Mouse (Mus musculus): ENCODE data around the gene Tspan17.
"Not testable (repeated sequence)": the region's sequence is repeated elsewhere in the genome, so short reads cannot be mapped to it uniquely, and the experiment has no call there.

Gene Tspan17

DNA sequence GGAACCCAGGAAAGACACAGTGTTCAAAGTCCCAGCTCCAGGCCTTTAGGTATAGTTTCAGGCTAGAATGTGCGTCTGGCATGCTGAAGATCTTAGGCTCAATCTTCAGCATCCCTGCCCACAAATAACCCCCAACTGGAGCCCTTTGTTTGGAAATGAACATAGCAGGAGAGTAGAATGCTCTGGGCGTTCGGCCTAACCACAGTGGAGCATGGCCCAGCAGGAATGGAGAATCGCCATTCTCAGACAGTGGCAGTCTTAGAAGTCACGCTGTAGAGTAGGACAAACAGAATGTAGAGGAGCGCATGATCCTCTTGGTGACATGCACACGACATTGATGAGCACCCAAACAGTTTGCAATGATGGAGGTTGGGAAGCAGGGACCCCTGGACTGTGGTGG, 28.3 kb upstream of the Tspan17 start:
- no peak for DNase-seq (ENCODE audit: low read depth, low spot score)

DNA sequence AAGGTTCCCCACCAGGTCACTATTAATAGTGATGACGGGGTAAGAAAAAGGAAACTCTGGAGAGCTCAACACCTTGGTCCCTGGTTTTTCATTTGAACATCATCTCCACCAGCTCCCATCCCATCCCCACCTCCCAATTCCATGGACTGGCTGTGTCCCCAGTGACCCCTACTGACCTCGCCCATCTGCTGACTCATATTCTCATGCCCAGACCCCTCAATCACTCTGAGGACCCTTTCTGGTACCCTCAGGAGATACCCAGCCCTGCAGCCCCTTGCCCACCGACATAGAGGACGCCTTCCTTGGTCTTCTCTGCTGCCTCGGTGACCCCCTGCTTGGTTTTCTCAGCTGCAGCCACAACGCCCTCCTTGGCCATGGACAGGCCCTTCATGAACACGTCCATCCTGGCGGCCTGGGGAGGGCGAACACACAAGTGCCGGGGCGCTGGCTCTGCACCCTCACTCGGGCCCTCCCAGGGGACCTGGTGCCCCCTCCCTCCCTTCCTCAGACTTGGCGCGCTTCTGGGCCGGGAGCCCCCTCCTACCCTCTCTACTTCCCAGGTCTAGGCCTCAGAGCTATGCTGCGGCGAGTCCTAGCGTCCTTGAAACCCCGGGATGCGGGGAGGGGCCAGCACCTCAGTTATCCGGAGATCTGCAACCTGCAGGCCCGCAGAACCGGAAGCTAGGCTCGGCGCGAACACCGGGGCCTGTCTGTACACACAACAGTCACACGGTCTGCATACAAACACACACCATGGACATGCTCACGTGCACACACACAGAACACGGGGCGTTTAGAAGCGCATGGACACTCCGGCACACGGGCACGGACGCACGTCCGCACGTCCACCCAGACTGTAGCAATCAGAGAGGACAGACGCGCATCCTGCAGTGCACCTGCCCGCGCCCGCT, 23.6 kb upstream of the Tspan17 start:
- DNase-seq (ENCODE audit: low read depth, low spot score) = no peak

DNA sequence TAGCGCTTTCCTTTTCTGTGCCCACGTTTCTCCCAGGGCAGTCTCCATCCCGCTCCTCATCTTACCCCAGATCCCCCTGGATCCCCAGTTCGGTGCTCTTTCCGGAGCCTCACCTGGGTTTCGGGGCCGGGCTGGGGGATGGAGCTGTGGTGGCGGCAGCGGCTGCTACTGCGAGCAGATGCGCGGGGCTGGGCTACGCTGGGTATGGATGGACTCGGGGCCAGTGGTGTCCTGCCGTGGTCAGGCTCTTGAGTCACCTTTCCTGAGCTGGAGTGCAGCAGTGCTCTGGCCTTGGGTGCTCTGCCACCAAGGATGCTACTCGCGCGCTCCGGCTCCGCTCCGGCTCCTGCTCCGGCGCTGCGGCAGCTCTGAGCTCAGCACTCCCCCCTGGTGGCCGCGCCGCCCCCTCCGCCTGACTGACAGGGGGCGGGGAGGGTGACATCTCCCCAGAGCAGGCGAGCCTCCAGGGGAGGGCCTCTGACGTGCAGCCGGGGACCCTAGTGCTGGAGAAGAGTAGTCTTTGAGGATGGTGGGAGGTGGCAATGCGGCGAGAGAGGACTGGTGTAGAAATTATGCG, 22.9 kb upstream of the Tspan17 start, which contains the start of gene Sncb:
TSS of gene Sncb (minus strand) at position 404 of the 577 bp plus-strand sequence.
- peak; percentile 72 for DNase-seq (ENCODE audit: low read depth, low spot score)

DNA sequence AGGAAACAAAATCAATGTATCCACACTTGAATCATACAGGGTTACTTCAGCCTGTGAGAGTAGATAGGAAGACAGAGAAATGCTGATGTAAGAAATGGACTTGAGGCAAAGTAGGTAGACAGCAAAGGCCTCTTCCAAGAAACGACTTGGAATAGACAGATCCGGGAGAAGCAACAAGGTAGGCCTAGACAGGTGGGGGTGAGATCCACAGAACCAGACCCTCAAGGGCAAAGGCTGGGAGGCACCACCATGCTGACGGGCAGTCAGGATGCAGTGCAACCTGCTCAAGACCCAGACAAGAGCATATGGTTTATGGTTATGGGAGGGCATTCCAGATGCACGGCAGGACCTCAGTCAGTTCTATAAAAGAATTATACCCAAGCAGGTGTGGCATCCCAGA, 22.2 kb upstream of the Tspan17 start:
- DNase-seq (ENCODE audit: low read depth, low spot score) = no peak

DNA sequence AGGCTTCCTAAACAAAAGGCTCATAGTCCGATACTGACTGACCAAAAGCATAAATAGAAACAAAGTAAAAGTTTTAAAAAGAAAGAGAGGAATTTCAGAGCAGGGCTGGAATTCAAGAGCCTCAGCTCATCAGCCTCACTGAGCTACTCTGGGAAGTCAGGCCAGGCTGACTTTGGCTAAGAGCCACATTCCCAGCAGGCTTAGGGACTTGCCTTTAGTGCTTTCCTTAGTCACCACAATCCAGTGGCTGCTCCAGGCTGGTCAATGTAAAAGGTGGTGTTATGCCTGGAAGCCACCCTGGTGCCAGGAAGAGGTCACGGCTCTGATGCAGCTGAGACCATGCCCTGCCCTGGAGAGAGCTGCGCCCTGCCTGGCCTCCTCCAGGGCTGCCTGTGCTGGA, 8.6 kb upstream of the Tspan17 start:
- no peak for DNase-seq (ENCODE audit: low read depth, low spot score)

DNA sequence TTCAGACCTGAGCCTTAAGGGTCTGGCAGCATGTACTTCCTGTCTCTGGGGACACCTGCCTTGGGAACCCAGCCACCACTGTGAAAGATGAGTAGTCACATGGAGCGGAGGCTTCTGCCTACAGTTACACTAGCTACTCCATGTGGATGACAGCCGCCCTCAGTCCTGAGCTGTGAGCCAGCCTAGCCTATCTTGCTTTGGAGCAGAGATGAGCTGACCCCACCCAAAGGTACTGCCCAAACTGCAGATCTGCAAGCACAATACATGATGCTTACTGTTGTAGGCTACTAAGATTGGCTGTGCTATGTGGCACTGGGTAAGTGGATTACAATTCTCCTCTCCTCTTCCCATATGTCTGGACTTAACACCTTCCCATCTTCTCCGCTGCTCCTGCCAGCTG, 8.1 kb upstream of the Tspan17 start:
- no peak for DNase-seq (ENCODE audit: low read depth, low spot score)

DNA sequence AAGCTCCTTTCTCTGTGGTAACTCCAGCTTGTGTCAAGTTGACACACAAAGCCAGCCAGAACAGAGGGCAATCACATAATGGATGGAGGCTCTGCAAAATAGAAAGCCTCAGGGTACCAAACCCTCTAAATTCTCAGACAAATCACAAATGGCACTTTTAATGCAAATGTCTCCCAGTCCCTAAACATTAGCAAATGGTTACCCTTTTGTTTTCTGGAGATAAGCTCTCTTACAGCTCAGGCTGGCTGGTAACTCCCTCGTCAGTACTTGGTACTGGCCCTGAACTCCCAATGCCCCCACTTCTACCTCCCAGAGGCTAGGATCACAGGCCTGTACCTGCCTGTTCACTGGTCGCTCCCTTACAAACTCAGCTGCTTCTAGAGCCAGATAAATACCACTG, 5.9 kb upstream of the Tspan17 start:
- DNase-seq (ENCODE audit: low read depth, low spot score) = no peak

DNA sequence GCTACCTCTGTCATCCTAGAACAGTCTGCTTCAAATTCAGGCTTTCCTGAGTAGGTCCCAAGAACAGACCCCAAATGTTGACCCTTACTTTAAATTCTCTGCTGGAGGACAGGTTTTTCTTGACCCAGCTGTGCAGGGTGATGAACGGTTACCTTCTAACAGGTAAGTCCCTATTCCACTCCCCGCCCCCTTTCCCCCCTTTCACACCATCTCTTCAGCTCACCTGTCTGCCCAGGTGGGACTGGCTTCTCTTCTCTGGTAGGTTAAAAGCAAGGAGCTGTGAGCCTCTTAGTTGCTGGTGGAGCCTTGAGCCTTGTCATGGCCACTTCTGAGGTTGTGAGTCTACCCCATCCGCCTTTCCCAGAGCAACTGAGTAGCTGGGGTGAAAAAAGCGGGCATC, 5.5 kb upstream of the Tspan17 start, which contains the start of gene Eif4e1b:
TSS of gene Eif4e1b (plus strand) at position 301 of the 400 bp plus-strand sequence.
- no peak for DNase-seq (ENCODE audit: low read depth, low spot score)

DNA sequence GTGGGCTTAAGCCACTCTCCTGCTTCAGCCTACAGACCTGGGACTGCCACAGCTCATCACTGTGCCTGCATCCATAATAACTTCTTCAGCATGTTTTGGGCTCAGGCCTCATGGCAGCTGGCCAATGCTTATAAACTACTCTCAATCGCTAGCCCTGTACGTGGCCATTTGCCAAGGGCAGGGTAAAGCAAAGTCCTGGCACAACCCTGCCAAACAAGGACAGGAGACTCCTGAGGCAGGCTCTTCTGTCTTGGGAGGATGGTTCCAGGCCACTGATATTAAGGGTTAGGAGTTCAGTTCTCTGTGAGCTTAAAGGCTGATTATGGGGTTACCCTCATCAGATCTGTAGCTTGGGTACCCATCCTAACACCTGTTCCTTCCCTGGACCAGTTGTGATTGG, 1.6 kb upstream of the Tspan17 start:
- DNase-seq (ENCODE audit: low read depth, low spot score) = not testable (repeated sequence)

DNA sequence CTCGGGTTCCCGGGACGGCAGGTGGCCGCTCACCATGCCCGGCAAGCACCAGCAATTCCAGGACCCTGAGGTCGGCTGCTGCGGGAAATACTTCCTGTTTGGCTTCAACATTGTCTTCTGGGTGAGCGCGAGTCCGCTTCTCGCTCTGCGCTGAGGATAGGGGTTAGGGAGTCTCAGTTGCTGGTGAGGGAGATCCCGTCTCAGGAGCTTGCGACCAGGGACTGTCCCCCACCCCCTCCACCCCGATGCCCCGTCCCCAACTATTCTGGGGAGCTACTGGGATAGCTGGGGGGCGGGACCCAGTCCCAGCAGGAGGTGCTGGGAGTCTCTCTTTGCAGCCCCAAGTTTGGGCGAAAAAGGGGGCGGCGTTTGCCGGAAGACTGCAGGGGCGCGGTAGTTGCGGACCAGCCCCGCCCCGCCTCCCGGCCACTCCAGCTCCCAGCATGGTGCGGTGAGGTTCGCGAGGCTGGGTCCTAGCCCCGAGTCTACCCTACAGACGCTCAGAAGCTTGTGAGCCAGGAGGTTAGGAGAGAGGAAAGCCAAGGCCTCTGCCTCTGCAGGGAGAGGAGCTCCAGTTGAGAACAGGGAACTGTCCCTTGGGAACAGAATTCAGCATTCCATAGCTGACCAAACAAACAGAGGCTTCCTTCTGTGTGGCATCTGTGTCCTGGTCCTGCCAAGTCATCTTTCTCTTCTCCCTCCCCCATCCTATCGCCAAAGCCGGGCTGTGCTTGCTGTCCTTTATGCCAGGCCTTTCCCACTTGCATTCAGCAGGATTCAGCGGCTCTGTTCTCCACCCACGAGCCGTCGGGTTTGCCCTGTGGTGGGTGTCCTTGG, 602 bp downstream of the Tspan17 start:
- DNase-seq (ENCODE audit: low read depth, low spot score) = no peak

DNA sequence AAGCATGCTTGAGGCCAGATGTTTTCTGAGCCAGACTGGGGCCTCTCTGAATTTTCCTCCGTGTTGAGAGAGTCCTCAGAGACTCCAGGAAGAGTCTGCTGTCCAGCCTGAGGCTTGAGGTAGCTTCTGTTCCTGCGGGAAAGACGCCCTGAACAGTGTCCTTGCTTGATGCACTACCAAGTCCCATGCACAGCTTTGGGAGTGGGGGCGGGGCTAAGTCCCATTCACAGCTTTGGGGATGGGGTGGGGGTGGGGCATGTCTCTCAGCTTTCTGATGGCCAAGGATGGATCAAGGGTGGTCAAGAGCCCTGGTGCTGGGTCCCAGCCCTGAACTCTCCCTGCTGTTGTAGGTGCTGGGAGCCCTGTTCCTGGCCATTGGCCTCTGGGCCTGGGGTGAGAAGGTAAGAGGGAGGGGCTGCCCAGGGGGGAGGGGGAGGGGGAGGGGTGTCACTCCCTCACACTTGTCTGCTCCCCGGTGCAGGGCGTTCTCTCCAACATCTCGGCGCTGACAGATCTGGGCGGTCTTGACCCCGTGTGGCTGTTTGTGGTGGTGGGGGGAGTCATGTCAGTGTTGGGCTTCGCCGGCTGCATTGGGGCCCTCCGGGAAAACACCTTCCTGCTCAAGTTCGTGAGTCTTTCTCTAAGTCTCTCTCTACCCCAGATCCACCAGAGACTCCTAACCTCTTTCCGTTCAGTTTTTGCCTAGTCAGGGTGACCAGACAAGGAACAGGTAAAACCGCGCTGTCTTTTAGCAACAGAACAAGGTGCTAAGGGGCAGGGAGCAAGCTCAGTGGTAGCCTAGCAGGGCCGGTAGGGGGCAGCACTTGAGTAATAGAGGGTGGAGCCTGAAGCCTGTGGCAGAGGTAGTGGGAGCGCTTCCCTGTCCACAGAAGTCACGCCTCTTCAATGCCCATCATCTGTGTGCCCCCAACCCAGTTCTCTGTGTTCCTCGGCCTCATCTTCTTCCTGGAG, 3.4 kb downstream of the Tspan17 start:
- no peak for DNase-seq (ENCODE audit: low read depth, low spot score)

DNA sequence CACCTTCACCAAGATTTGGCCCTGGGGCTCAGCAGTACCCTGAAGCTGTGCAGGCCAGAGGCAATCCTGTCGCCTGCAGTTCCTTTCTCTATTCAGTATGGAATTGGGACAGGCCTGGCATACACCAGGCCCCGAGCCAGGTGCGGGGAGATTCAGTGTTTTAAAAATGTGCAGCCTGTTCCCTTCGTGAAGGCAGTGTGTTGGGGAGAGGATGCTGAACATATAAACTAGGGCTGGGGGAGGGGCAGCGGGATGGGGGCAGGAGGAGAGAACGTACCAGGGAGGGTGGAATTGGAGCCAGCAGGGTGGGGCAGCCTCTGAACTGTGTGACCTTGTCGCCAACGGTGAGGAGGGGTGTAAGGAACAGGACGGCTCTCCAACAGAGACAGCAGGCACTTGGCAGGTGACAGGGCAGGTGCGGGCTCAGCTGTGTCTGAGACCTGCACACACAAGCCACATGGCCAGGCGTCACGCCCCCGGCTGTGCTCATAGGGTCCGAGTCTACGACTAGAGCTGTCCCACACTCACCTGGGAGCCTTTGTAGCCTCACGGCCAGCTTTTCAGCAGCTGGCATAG, 4.9 kb downstream of the Tspan17 start:
- DNase-seq (ENCODE audit: low read depth, low spot score) = no peak

DNA sequence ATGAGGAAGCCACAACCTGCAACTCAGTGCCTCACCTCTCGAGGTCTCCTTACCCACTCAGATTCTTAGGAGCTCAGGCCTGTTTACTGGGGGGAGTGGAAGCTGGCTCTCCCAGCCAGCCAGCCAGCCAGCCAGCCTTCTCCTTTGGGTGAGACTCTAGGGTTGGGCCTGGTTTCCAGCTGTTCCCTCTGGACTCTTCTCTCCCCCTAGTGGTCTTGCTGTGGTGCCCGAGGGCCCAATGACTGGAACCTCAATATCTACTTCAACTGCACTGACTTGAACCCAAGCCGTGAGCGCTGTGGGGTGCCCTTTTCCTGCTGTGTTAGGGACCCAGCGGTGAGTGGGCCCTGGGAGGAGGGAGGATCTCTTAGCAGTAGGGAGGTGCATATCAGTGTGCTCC, 5.7 kb downstream of the Tspan17 start:
- no peak for DNase-seq (ENCODE audit: low read depth, low spot score)

DNA sequence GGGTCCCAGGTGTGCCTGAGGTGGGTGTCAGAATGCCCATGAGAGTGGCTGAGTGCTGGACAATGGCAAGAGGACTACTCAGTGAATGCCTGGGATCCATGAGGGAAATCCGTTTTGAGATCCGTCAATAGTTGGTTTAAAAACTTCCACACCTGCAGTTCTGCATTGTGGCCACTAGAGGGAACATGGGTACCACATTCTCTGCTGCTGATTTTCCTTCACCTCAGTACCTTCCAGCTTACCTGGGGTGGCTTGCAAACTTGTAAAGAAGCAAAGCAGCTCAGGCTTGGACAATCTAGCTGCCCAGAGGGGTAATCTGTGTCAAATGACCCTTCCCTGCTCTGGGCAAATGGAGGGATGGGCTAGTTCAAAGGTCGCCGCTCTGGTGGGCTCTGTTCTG, 8.2 kb downstream of the Tspan17 start:
- peak; percentile 36 for DNase-seq (ENCODE audit: low read depth, low spot score)

DNA sequence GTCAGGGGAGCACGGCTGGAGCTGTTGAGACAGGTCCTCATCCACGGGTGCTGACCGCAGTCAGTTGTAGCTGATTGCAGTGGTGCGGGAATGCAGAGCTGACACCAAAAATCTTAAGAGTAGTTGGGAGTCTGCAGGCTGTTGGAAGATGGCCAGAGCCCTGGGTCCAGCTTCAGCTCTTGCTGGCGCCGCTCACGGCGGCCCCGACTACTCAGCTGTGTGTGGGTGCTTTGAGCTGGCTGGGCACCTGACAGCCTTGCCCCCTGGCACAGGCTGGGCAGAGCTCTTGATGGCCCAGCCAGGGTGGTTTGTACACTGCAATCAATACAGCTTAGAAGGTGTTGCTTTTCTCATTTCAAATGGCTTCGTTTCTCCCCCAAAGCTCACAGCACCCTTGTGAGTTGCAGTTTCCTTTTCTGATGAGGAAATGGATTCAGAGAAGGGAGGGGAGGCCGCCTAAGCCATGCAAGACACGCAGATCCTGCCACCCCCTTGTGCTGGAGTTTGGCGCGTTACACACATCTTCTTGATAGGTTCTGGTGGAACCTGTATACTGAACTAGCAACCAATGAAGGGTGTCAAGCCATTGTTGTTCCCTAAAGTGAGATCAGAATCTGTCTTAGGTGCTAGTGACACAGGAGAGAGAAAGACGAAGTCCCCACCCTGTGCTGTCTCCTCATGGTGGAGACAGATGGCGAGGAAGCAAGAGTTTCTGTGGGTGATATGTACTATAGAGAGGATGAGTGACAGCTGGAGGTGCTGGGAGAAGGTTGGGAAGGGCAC, 8.9 kb downstream of the Tspan17 start:
- DNase-seq (ENCODE audit: low read depth, low spot score) = no peak

DNA sequence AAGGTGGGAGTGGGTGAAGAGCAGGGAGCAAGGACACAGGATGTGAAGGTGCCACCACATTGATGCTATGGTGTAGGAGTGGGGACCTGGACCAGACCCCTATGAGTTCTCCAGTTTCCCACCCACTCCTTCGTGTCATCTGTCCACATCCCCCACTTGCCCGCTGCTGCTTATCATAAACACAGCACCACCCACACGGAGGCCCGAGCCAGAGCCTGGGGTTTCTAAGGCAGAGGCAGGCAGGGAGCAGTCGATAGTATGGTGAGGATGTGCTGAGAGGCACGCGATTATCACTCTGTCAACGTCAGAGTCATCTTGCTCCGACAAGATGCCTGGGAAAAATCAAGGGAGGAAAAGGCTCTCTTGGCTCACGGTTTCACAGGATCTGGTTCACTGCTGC, 9.6 kb downstream of the Tspan17 start:
- DNase-seq (ENCODE audit: low read depth, low spot score) = no peak

DNA sequence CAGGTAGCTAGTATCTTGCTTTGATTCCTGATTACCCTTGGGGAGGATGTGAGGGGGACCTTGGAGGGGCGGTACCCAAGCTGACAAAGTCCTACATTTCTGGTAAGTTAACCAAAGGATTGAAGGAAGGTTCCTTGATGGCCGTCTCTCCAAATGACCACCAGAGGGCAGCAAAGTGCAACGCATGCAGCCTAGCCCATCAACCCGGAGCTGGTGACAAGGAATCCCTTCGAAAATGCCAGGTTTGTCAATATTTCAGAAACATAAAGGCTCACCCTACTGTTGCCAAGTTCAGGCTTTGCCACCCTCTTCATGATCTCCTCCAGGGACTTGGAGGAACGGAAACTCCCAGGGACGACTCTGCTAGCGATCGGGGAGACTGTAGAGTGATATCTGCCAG, 10.5 kb downstream of the Tspan17 start:
- peak; percentile 70 for DNase-seq (ENCODE audit: low read depth, low spot score)

DNA sequence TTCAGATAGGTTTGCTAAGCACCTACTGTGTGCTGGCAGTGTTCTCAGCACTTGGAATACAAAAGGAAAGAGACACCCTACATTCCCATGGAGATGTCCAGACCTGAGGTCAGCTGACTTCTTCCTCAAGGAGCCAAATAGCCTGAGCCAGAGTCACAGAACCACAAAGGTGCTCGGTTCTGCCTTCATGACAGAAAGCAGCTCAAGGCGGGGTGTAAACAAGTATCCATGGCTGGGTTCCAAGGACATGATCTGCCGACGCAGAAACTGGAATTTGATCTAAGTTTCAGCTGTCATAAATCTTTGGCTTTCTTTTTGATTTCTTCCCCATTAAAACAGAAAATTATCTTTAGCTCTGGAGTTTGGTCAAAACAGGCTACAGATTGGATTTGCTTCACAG, 11.0 kb downstream of the Tspan17 start:
- DNase-seq (ENCODE audit: low read depth, low spot score) = no peak

DNA sequence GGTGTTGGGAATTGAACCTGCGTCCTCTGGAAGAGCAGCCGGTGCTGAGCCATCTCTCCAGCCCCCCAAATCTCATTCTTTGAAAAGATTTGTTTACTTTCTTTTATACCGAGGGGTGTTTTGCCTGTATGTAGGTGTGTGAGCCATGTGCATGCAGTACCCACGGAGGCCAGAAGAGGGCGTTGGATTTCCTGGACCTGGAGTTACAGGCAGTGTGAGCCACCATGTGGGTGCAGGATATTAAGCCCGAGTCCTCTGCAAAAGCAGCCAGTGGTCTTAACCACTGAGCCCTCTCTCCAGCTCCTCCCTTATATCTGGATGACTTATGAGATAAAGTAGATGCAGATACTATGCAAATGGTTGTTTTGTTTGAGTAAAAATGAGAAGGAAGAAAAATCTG, 13.8 kb downstream of the Tspan17 start:
- DNase-seq (ENCODE audit: low read depth, low spot score) = no peak

Measured in retina, postnatal 7 days (tissue).